Mouse (Mus musculus): ENCODE measurements at regions not wholly inside any gene's neighbourhood (a gene's known extent, or its start where the extent isn't known, plus 50 kb on each side); places are given as distances from the start of the nearest gene placed in this dataset.

DNA sequence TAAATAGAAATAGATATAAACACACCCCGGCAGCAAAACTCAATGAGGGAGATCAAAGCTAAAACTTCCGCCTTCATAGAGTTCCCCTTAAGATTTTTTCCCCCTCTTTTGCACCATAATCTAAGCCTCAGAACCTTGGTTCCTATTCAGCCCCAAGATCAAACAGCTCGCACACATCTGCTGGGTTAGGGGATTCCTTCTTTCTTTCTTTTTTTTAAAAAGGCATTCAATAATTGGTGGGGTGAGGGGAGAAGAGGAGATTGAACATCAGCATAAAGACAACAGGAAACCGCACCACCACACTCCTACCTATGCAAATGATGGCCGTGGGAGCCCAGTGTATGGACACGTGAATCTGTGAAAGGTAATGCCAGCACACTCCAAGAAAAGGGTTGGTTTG lies 229.5 kb upstream of the Hes1 start:
- no peaks in the 10 kb centered on the region for H3K27me3 ChIP-seq (ENCODE audit: control insufficient read depth, insufficient read depth, low read length)
- 0 out of 2 replicates have a peak, but pooled peaks cover 4% of the 10 kb centered on the region for H3K4me1 ChIP-seq (ENCODE audit: control insufficient read depth, insufficient read depth, low read length)
- 54% methylated on average over 6 of the region's 6 CpGs for WGBS
- ATAC-seq (ENCODE audit: insufficient number of reproducible peaks, insufficient read depth, low FRiP score, low read depth) = no peak
- H3K36me3 ChIP-seq (ENCODE audit: control insufficient read depth, insufficient read depth, low read length) = no peaks in the 10 kb centered on the region
- no peak overlapping the region for H3K9ac ChIP-seq (replicated peaks; ENCODE audit: low read depth, low read length)
- no peaks in the 10 kb centered on the region for H3K9me3 ChIP-seq (ENCODE audit: control insufficient read depth, low read depth, low read length)
- H3K27ac ChIP-seq (ENCODE audit: low read length) = no peak overlapping the region
- no peak overlapping the region for H3K4me2 ChIP-seq (replicated peaks; ENCODE audit: low read depth, low read length)
- no peak overlapping the region for H3K4me3 ChIP-seq (ENCODE audit: low read depth, low read length)

DNA sequence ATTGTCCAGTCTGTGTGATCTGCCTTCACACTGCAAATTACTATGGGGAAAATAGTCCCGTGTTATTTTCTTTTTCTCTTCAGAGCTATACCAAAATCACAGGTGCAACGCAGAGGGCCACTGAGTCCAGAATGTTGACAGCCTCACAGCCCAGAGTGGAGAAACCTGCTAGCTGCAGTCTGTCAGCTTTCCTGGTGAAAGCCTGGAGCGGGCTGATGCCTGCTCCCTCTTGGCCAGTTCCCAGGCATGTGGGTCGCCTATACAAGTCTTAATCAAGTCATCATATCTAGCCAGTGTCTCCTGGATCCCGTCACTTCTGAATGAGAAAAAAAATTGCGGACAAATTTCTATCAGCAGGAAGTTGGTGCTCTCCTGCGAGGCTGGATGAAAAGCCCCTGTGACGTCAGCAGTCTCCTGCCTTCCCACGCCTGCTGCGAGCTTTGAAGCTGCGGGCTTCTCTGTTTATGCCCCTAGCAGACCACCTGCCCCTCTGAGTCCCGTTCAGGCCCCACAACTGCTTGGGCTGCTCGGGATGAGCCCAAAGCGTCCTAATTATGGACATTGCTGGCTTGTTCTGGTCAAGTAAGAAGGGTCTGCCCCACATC lies 227.1 kb upstream of the Hes1 start:
- peak overlapping the region; percentile 33; the same call in 1 of the 2 replicates for H3K4me2 ChIP-seq (replicated peaks; ENCODE audit: low read depth, low read length)
- H3K27me3 ChIP-seq (ENCODE audit: control insufficient read depth, insufficient read depth, low read length) = no peaks in the 10 kb centered on the region
- no peaks in the 10 kb centered on the region for H3K36me3 ChIP-seq (ENCODE audit: control insufficient read depth, insufficient read depth, low read length)
- WGBS = 20% methylated on average over 14 of the region's 14 CpGs
- no peak for ATAC-seq (ENCODE audit: insufficient number of reproducible peaks, insufficient read depth, low FRiP score, low read depth)
- H3K4me3 ChIP-seq (ENCODE audit: low read depth, low read length) = no peak overlapping the region
- H3K9ac ChIP-seq (replicated peaks; ENCODE audit: low read depth, low read length) = no peak overlapping the region
- 0 out of 2 replicates have a peak, but pooled peaks cover 4% of the 10 kb centered on the region for H3K4me1 ChIP-seq (ENCODE audit: control insufficient read depth, insufficient read depth, low read length)
- no peaks in the 10 kb centered on the region for H3K9me3 ChIP-seq (ENCODE audit: control insufficient read depth, low read depth, low read length)
- no peak overlapping the region for H3K27ac ChIP-seq (ENCODE audit: low read length)

DNA sequence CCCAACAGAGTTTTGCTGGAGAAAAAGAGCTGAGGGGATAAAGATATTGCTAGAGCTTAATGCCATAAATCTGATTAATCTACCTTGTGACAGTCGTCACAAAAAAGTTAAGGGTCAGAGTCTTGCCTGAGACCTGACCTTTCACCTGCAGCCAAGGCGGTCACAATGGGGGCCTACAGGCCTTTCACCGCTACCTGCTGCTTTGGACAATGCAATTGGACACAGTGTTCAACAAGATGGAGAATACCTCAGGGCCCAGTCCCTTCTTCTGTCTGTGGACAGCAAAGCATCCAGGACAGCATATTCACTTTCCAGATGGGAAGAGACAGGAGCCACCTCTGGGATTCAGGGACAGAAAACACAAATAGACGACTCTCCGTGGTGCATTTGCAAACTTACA lies 226.3 kb upstream of the Hes1 start:
- Histone ChIP-seq H3K9me3 (ENCODE audit: control insufficient read depth, low read depth, low read length) (no peaks in the 10 kb centered on the region), H3K27me3 (ENCODE audit: control insufficient read depth, insufficient read depth, low read length) (no peaks in the 10 kb centered on the region), H3K4me1 (ENCODE audit: control insufficient read depth, insufficient read depth, low read length) (0 out of 2 replicates have a peak, but pooled peaks cover 4% of the 10 kb centered on the region), H3K36me3 (ENCODE audit: control insufficient read depth, insufficient read depth, low read length) (no peaks in the 10 kb centered on the region), H3K9ac (replicated peaks; ENCODE audit: low read depth, low read length) (no peak overlapping the region), H3K4me2 (replicated peaks; ENCODE audit: low read depth, low read length) (no peak overlapping the region), H3K27ac (ENCODE audit: low read length) (no peak overlapping the region), H3K4me3 (ENCODE audit: low read depth, low read length) (no peak overlapping the region)
- WGBS = 85% methylated on average over 5 of the region's 5 CpGs
- no peak for ATAC-seq (ENCODE audit: insufficient number of reproducible peaks, insufficient read depth, low FRiP score, low read depth)

DNA sequence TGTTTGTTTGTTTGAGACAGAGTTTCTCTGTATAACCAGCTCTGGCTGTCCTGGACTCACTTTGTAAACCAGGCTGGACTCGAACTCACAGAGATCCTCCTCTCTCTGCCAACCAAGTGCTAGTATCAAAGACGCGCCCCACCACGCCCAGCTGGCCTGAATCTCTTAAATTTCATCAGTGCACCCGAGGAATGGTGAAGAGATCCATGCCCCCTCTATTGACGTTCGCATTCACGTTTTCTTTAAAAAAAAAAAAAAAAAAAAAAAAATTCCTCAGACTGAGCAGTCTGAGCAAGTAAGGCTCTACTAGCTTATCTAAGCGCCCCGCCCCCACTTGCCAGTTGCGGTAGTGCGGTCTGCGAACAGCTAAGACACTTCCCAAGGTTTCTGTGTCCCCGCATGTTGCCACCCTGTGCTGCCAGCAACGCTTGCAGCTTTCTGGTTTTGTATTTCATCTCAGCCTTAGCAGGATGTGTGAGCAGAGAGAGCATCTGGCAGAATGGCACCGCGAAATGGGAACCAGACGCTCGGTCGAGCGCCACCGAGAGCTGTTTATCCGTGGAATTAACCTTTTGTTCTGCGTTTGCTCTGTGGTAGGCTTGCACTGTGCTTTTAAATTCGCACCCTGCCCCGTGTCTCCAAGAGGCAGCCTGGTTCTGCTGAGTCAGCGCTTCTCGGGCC lies 225.1 kb upstream of the Hes1 start:
- no peaks in the 10 kb centered on the region for H3K9me3 ChIP-seq (ENCODE audit: control insufficient read depth, low read depth, low read length)
- peak overlapping the region; percentile 19 for H3K4me3 ChIP-seq (ENCODE audit: low read depth, low read length)
- H3K4me2 ChIP-seq (replicated peaks; ENCODE audit: low read depth, low read length) = peak overlapping the region; percentile 55
- H3K36me3 ChIP-seq (ENCODE audit: control insufficient read depth, insufficient read depth, low read length) = no peaks in the 10 kb centered on the region
- peak overlapping the region; percentile 33; the same call in 1 of the 2 replicates for H3K9ac ChIP-seq (replicated peaks; ENCODE audit: low read depth, low read length)
- ATAC-seq (ENCODE audit: insufficient number of reproducible peaks, insufficient read depth, low FRiP score, low read depth) = 0 out of 2 replicates have a peak, but pooled peaks have one; percentile 39
- no peak overlapping the region for H3K27ac ChIP-seq (ENCODE audit: low read length)
- WGBS = 7% methylated on average over 28 of the region's 28 CpGs
- 0 out of 2 replicates have a peak, but pooled peaks cover 4% of the 10 kb centered on the region for H3K4me1 ChIP-seq (ENCODE audit: control insufficient read depth, insufficient read depth, low read length)
- H3K27me3 ChIP-seq (ENCODE audit: control insufficient read depth, insufficient read depth, low read length) = no peaks in the 10 kb centered on the region

DNA sequence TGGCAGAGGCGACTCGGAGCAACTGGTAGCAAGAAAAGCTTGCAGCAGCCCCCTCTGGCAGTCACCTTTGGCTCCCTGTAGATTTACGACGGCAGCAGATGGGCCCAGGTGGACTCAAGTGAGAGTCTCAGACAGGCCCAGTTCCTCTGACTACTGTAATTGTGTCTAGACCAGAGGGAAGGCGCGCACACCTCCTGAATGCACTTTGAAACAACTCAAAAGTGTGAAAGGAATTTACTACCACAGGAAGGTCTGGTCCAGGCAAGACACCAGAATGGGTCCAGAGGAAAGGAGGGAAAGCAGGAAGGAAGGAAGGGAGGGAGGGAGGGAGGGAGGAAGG lies 224.6 kb upstream of the Hes1 start:
- Histone ChIP-seq H3K36me3 (ENCODE audit: control insufficient read depth, insufficient read depth, low read length) (no peaks in the 10 kb centered on the region), H3K4me1 (ENCODE audit: control insufficient read depth, insufficient read depth, low read length) (peaks cover 4% of the 10 kb centered on the region; the same call in 1 of the 2 replicates), H3K4me2 (replicated peaks; ENCODE audit: low read depth, low read length) (peak overlapping the region; percentile 55), H3K9ac (replicated peaks; ENCODE audit: low read depth, low read length) (peak overlapping the region; percentile 33; the same call in 1 of the 2 replicates), H3K27ac (ENCODE audit: low read length) (no peak overlapping the region), H3K9me3 (ENCODE audit: control insufficient read depth, low read depth, low read length) (no peaks in the 10 kb centered on the region), H3K27me3 (ENCODE audit: control insufficient read depth, insufficient read depth, low read length) (no peaks in the 10 kb centered on the region), H3K4me3 (ENCODE audit: low read depth, low read length) (no peak overlapping the region)
- 22% methylated on average over 6 of the region's 6 CpGs for WGBS
- no peak for ATAC-seq (ENCODE audit: insufficient number of reproducible peaks, insufficient read depth, low FRiP score, low read depth)

DNA sequence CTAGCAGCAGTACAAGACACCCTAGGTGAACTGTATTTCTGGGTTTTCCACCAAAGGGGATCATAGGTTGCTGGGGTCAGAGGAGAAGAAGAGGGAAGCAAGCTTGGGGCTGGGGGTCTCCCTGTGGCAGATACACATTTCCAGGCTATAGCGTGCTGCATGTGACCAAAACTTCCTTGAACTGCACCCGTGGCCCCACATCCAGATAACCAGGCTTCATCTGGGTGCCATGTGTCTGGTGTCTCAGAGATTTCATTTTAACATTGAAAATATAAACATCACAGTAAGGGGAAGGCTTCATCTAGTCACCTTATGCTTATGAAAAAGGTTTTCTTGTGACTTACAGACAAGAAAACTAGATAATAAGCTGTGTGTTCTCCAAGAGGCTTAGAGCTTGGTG lies 223.8 kb upstream of the Hes1 start:
- Histone ChIP-seq H3K4me3 (ENCODE audit: low read depth, low read length) (no peak overlapping the region), H3K4me2 (replicated peaks; ENCODE audit: low read depth, low read length) (no peak overlapping the region), H3K36me3 (ENCODE audit: control insufficient read depth, insufficient read depth, low read length) (no peaks in the 10 kb centered on the region), H3K9me3 (ENCODE audit: control insufficient read depth, low read depth, low read length) (no peaks in the 10 kb centered on the region), H3K9ac (replicated peaks; ENCODE audit: low read depth, low read length) (no peak overlapping the region), H3K27ac (ENCODE audit: low read length) (no peak overlapping the region), H3K27me3 (ENCODE audit: control insufficient read depth, insufficient read depth, low read length) (no peaks in the 10 kb centered on the region), H3K4me1 (ENCODE audit: control insufficient read depth, insufficient read depth, low read length) (peaks cover 9% of the 10 kb centered on the region)
- WGBS = 70% methylated on average over 2 of the region's 2 CpGs
- no peak for ATAC-seq (ENCODE audit: insufficient number of reproducible peaks, insufficient read depth, low FRiP score, low read depth)

DNA sequence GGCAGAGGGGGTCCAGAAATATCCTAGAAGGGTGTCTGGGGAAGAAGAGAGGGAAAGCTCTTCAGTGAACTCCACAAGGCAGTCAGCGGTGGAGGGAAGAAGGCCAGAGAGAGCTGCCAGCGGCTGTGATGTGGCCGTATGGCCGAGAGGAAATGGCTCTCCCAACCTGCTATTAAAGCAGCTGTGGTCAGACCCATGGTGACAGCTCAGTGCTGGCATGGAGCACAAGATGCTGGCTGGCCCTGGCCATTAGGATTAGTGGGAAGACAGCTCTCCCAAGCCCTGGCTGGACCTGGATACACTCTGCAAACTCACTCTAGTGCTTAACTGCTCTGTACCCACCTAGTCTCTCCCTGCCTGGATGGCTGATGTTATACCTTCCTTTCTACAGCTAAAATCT lies 223.1 kb upstream of the Hes1 start:
- Histone ChIP-seq H3K27me3 (ENCODE audit: control insufficient read depth, insufficient read depth, low read length) (no peaks in the 10 kb centered on the region), H3K9me3 (ENCODE audit: control insufficient read depth, low read depth, low read length) (no peaks in the 10 kb centered on the region), H3K4me1 (ENCODE audit: control insufficient read depth, insufficient read depth, low read length) (peaks cover 11% of the 10 kb centered on the region), H3K4me2 (replicated peaks; ENCODE audit: low read depth, low read length) (no peak overlapping the region), H3K36me3 (ENCODE audit: control insufficient read depth, insufficient read depth, low read length) (no peaks in the 10 kb centered on the region), H3K4me3 (ENCODE audit: low read depth, low read length) (no peak overlapping the region), H3K27ac (ENCODE audit: low read length) (no peak overlapping the region), H3K9ac (replicated peaks; ENCODE audit: low read depth, low read length) (no peak overlapping the region)
- ATAC-seq (ENCODE audit: insufficient number of reproducible peaks, insufficient read depth, low FRiP score, low read depth) = no peak
- 67% methylated on average over 4 of the region's 4 CpGs for WGBS

DNA sequence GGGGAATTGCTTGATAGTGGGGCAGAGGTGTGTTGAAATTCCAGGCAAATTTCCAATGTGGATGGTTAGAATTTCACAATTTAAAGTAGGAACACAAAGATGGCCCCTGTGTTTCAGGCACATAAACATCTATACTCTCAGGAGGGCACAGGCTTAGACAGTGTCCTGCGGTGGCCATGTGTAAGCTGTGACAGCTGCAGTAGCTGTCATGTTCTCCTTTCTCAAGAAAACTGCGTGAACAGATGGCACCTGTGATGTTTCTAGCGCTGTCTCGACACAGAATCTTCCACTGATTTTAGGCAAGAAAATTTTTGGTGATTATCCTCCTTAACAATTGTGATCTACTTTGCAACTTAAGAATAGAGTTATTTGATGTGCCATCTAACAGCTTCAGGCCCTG lies 222.1 kb upstream of the Hes1 start:
- 93% methylated on average over 4 of the region's 4 CpGs for WGBS
- H3K27ac ChIP-seq (ENCODE audit: low read length) = no peak overlapping the region
- no peak for ATAC-seq (ENCODE audit: insufficient number of reproducible peaks, insufficient read depth, low FRiP score, low read depth)
- H3K4me3 ChIP-seq (ENCODE audit: low read depth, low read length) = no peak overlapping the region
- H3K9ac ChIP-seq (replicated peaks; ENCODE audit: low read depth, low read length) = no peak overlapping the region
- no peaks in the 10 kb centered on the region for H3K36me3 ChIP-seq (ENCODE audit: control insufficient read depth, insufficient read depth, low read length)
- H3K27me3 ChIP-seq (ENCODE audit: control insufficient read depth, insufficient read depth, low read length) = no peaks in the 10 kb centered on the region
- H3K9me3 ChIP-seq (ENCODE audit: control insufficient read depth, low read depth, low read length) = no peaks in the 10 kb centered on the region
- peaks cover 11% of the 10 kb centered on the region for H3K4me1 ChIP-seq (ENCODE audit: control insufficient read depth, insufficient read depth, low read length)
- no peak overlapping the region for H3K4me2 ChIP-seq (replicated peaks; ENCODE audit: low read depth, low read length)

Measured in stomach, embryonic 14.5 days (tissue).